Mouse (Mus musculus): ENCODE data around the gene Vipas39. TPM values are rescaled to one million over a fixed set of nuclear protein-coding genes. Genes with fewer than 3 reads are reported as not detected.
"Not testable (repeated sequence)": the region's sequence is repeated elsewhere in the genome, so short reads cannot be mapped to it uniquely, and the experiment has no call there.

The Vipas39 gene
- total and polyA plus RNA-seq, 3 experiments: 30.2 to 44.4 (median 32.1) TPM

GRCm38 (mm10) chr12:87313098-87313497, 47.0 kb upstream of the Vipas39 start:
- peaks cover 9 to 56% of the 10 kb centered on the region in 2 experiments for H3K36me3 ChIP-seq (replicated peaks in 1 of 2; ENCODE audit: control insufficient read depth in 1 of 2, insufficient read depth in 1 of 2, low read length in 1 of 2)

GRCm38 (mm10) chr12:87306584-87306844, 40.5 kb upstream of the Vipas39 start:
- H3K4me2 ChIP-seq (ENCODE audit: insufficient read depth, low read depth, poor library complexity, severe bottlenecking); H3K79me2 ChIP-seq (replicated peaks; ENCODE audit: control insufficient read depth, extremely low read depth, insufficient read depth, poor library complexity, severe bottlenecking); H3K9ac ChIP-seq (ENCODE audit: insufficient read depth, low read depth); H3K4me1 ChIP-seq (ENCODE audit: control insufficient read depth in 1 of 2, insufficient read depth in 2 of 2); H3K27me3 ChIP-seq (replicated peaks); H3K9me3 ChIP-seq (replicated peaks; ENCODE audit: low read length); H3K4me3 ChIP-seq (replicated peaks in 1 of 3; ENCODE audit: low read depth in 2 of 3, low read length in 2 of 3, poor library complexity in 1 of 3); in situ Hi-C loops (cut with MboI; ENCODE audit: low pct_ligation_motif_present, low pct_unique_long_range_greater_than_20kb, low sequenced_read_pairs); H3K27ac ChIP-seq (ENCODE audit: insufficient read depth, low read depth); dilution Hi-C loops (cut with MboI; ENCODE audit: extremely low pct_ligation_motif_present, extremely low pct_unique_long_range_greater_than_20kb, low sequenced_read_pairs); DNase-seq (ENCODE audit: extremely low read depth): not testable (repeated sequence)
- H3K36me3 ChIP-seq (replicated peaks in 1 of 2; ENCODE audit: control insufficient read depth in 1 of 2, insufficient read depth in 1 of 2, low read length in 1 of 2): peaks cover 5 to 30% of the 10 kb centered on the region in 2 experiments

More at GRCm38 (mm10) chr12:87313098-87313497, 47.0 kb upstream of the Vipas39 start:
- in situ Hi-C loops (cut with MboI; ENCODE audit: low pct_ligation_motif_present, low pct_unique_long_range_greater_than_20kb, low sequenced_read_pairs): no loop called here
- no peak for DNase-seq (ENCODE audit: extremely low read depth)
- Histone ChIP-seq H3K27ac (ENCODE audit: insufficient read depth, low read depth) (no peak overlapping the region), H3K9me3 (replicated peaks; ENCODE audit: low read length) (no peaks in the 10 kb centered on the region), H3K79me2 (replicated peaks; ENCODE audit: control insufficient read depth, extremely low read depth, insufficient read depth, poor library complexity, severe bottlenecking) (no peaks in the 10 kb centered on the region), H3K9ac (ENCODE audit: insufficient read depth, low read depth) (no peak overlapping the region), H3K4me3 (replicated peaks in 1 of 3; ENCODE audit: low read depth in 2 of 3, low read length in 2 of 3, poor library complexity in 1 of 3) (no peak overlapping the region), H3K4me2 (ENCODE audit: insufficient read depth, low read depth, poor library complexity, severe bottlenecking) (no peak overlapping the region), H3K27me3 (replicated peaks) (no peaks in the 10 kb centered on the region), H3K4me1 (ENCODE audit: control insufficient read depth in 1 of 2, insufficient read depth in 2 of 2) (no peaks in the 10 kb centered on the region)
- dilution Hi-C loops (cut with MboI; ENCODE audit: extremely low pct_ligation_motif_present, extremely low pct_unique_long_range_greater_than_20kb, low sequenced_read_pairs): no loop called here
- no peak for TF ChIP-seq CHD2 (IDR thresholded peaks at IDR 0.05; ENCODE audit: low read length)
- no peak for TF ChIP-seq MAX (IDR thresholded peaks at IDR 0.05; ENCODE audit: low read length)
- TF ChIP-seq NRF1 (IDR thresholded peaks at IDR 0.05; ENCODE audit: low read depth, low read length): no peak
- no peak for TF ChIP-seq MAZ (IDR thresholded peaks at IDR 0.05; ENCODE audit: low read depth, low read length)
- no peak for TF ChIP-seq TCF12 (IDR thresholded peaks at IDR 0.05; ENCODE audit: low read depth, low read length)
- TF ChIP-seq PAX5 (IDR thresholded peaks at IDR 0.05; ENCODE audit: low read length): no peak
- TF ChIP-seq BHLHE40 (IDR thresholded peaks at IDR 0.05; ENCODE audit: low read depth, low read length): no peak
- TF ChIP-seq POLR2A (IDR thresholded peaks at IDR 0.05; ENCODE audit: low read depth, low read length): no peak
- no peak for TF ChIP-seq ZNF384 (IDR thresholded peaks at IDR 0.05; ENCODE audit: low read depth, low read length)
- TF ChIP-seq IRF4 (IDR thresholded peaks at IDR 0.05; ENCODE audit: low read depth, low read length): no peak
- no peak for TF ChIP-seq EP300 (IDR thresholded peaks at IDR 0.05; ENCODE audit: low read length)
- TF ChIP-seq ETS1 (conservative IDR thresholded peaks at IDR 0.05; ENCODE audit: low read depth, low read length): no peak
- TF ChIP-seq RAD21 (IDR thresholded peaks at IDR 0.05; ENCODE audit: low read depth, low read length): no peak
- no peak for TF ChIP-seq SIN3A (IDR thresholded peaks at IDR 0.05; ENCODE audit: low read length)

GRCm38 (mm10) chr12:87305767-87306583, 39.9 kb upstream of the Vipas39 start:
- Histone ChIP-seq H3K4me3 (replicated peaks in 1 of 3; ENCODE audit: low read depth in 2 of 3, low read length in 2 of 3, poor library complexity in 1 of 3) (no peak overlapping the region), H3K4me1 (ENCODE audit: control insufficient read depth in 1 of 2, insufficient read depth in 2 of 2) (0 out of 4 replicates have a peak, but pooled peaks cover 0 to 2% of the 10 kb centered on the region in 2 experiments), H3K27me3 (replicated peaks) (no peaks in the 10 kb centered on the region), H3K9me3 (replicated peaks; ENCODE audit: low read length) (no peaks in the 10 kb centered on the region), H3K27ac (ENCODE audit: insufficient read depth, low read depth) (no peak overlapping the region), H3K9ac (ENCODE audit: insufficient read depth, low read depth) (no peak overlapping the region), H3K36me3 (replicated peaks in 1 of 2; ENCODE audit: control insufficient read depth in 1 of 2, insufficient read depth in 1 of 2, low read length in 1 of 2) (peaks cover 5 to 30% of the 10 kb centered on the region in 2 experiments), H3K79me2 (replicated peaks; ENCODE audit: control insufficient read depth, extremely low read depth, insufficient read depth, poor library complexity, severe bottlenecking) (no peaks in the 10 kb centered on the region), H3K4me2 (ENCODE audit: insufficient read depth, low read depth, poor library complexity, severe bottlenecking) (no peak overlapping the region)
- no peak for DNase-seq (ENCODE audit: extremely low read depth)
- in situ Hi-C loops (cut with MboI; ENCODE audit: low pct_ligation_motif_present, low pct_unique_long_range_greater_than_20kb, low sequenced_read_pairs): no loop called here
- dilution Hi-C loops (cut with MboI; ENCODE audit: extremely low pct_ligation_motif_present, extremely low pct_unique_long_range_greater_than_20kb, low sequenced_read_pairs): no loop called here
- TF ChIP-seq NRF1 (IDR thresholded peaks at IDR 0.05; ENCODE audit: low read depth, low read length) (no peak), TBP (conservative IDR thresholded peaks at IDR 0.05; ENCODE audit: low read depth, low read length) (no peak), EP300 (IDR thresholded peaks at IDR 0.05; ENCODE audit: low read length) (no peak), GABPA (IDR thresholded peaks at IDR 0.05; ENCODE audit: insufficient replicate concordance, low read depth, low read length) (no peak), CTCF (conservative IDR thresholded peaks at IDR 0.05 in 1 of 2, IDR thresholded peaks at IDR 0.05 in 1 of 2; ENCODE audit: low read depth in 2 of 2, low read length in 2 of 2) (no peak), POLR2A (IDR thresholded peaks at IDR 0.05; ENCODE audit: low read depth, low read length) (no peak), JUN (IDR thresholded peaks at IDR 0.05; ENCODE audit: insufficient read depth, low read depth, low read length) (no peak), UBTF (IDR thresholded peaks at IDR 0.05; ENCODE audit: low read depth, low read length) (no peak), HCFC1 (IDR thresholded peaks at IDR 0.05; ENCODE audit: low read depth, low read length) (no peak), RCOR1 (conservative IDR thresholded peaks at IDR 0.05; ENCODE audit: low read depth, low read length) (no peak), MAZ (IDR thresholded peaks at IDR 0.05; ENCODE audit: low read depth, low read length) (no peak), USF1 (IDR thresholded peaks at IDR 0.05; ENCODE audit: low read depth, low read length) (no peak), ZC3H11A (IDR thresholded peaks at IDR 0.05; ENCODE audit: low read depth, low read length) (no peak), PAX5 (IDR thresholded peaks at IDR 0.05; ENCODE audit: low read length) (no peak), SMC3 (IDR thresholded peaks at IDR 0.05; ENCODE audit: low read depth, low read length) (no peak), E2F4 (IDR thresholded peaks at IDR 0.05; ENCODE audit: insufficient replicate concordance, low read depth, low read length) (no peak), MAX (IDR thresholded peaks at IDR 0.05; ENCODE audit: low read length) (no peak)
